In the genomic region with DNA sequence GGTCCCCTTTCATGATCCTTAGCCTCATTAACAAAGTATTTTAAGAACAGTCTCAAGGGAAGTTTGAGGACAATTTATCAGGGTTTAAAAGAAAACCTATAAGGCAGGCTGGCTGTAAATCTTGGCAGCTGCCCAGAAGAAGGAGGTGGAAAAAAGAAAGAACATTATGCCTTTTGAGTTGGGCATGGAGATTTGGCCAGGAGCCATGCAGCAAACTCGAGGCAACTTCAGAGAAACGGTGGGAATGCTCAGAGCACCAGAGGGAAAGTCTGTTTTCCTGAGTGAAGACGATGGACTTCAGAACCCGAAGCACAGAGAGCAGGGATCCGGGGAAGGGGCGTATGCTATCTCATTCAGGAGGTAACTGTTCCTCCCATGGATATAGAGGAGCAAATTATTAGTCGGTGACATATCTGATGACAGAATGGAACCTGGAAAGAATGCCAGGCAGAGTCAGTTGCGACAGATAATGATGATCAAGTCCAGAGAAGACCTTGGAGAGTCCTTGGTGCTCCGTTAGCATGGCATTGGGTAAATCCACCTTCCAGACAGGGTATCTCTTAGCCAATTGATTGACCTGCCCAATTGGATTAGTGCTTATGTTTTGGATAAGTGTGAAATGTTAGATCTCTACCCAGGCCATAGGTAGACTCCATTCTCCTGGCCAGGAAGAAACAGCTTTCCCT, we compare ENCODE assay signal across 10 mouse cellular contexts.
A peak's percentile ranks its signal among the peaks of the same experiment; 100 is the strongest.
DNase-seq lines count a peak whose midpoint lies in the region; ATAC-seq and TF ChIP-seq lines count a peak whose summit lies in the region.
"Had no signal": no experiment of that assay in that cellular context is flagged by ENCODE, and none has a peak within 500 bp of the region (broad histone marks: within the 10 kb centered on the region; RNA-seq: fewer than 3 reads in every experiment).

No protein-coding gene starts in this region.

- TF ChIP-seq RAD21 in MEL (IDR thresholded peaks at IDR 0.05; ENCODE audit: low read depth, low read length) = no peak

- no peak for DNase-seq in heart, adult 18-20 months
- DNase-seq in MEL (ENCODE audit: low read depth, low spot score) = peak; percentile 6
- peak; percentile 69 for DNase-seq in brain, embryonic 14.5 days (ENCODE audit: low read depth)
- no peak for DNase-seq in layer of hippocampus, adult 9-11 months
- DNase-seq in thymus, postnatal 25 days = no peak
- DNase-seq: kidney, adult 9 months had no signal

- no peak for TF ChIP-seq CTCF in MEL (IDR thresholded peaks at IDR 0.05 in 2 of 3, conservative IDR thresholded peaks at IDR 0.05 in 1 of 3; ENCODE audit: control insufficient read depth in 1 of 3, insufficient read depth in 1 of 3, low read depth in 2 of 3, low read length in 3 of 3, poor library complexity in 1 of 3, severe bottlenecking in 1 of 3)
- no peak for TF ChIP-seq CTCF in brain, embryonic 14.5 days (IDR thresholded peaks at IDR 0.05; ENCODE audit: borderline replicate concordance, extremely low read depth, insufficient read depth, insufficient read length)

- no peaks in the 10 kb centered on the region for H3K79me2 ChIP-seq in MEL (ENCODE audit: control insufficient read depth, insufficient read depth, low read length, poor library complexity)

- peak overlapping the region; percentile 0 to 53; a peak in 3 of 4 replicates for H3K27ac ChIP-seq in heart, embryonic 14.5 days (replicated peaks in 1 of 2; ENCODE audit: control insufficient read depth in 1 of 2, insufficient read depth in 1 of 2, low read depth in 2 of 2, low read length in 2 of 2)
- H3K27ac ChIP-seq in MEL (ENCODE audit: control insufficient read depth, low read depth, low read length) = no peak overlapping the region
- H3K27ac ChIP-seq in forebrain, embryonic 13.5 days = no peak overlapping the region
- H3K27ac ChIP-seq: stomach, embryonic 15.5 days had no signal

- TF ChIP-seq POLR2A in MEL (IDR thresholded peaks at IDR 0.05; ENCODE audit: control insufficient read depth in 1 of 2, insufficient read depth in 1 of 2, low read depth in 1 of 2, low read length in 2 of 2, poor library complexity in 1 of 2) = no peak
- no peak for TF ChIP-seq POLR2A in brain, embryonic 14.5 days (IDR thresholded peaks at IDR 0.05; ENCODE audit: borderline replicate concordance, extremely low read depth, insufficient read depth, insufficient read length, poor library complexity, severe bottlenecking)

- H3K27me3 ChIP-seq in heart, embryonic 14.5 days (ENCODE audit: control insufficient read depth, insufficient read depth, low read length) = no peaks in the 10 kb centered on the region
- H3K27me3 ChIP-seq in MEL (ENCODE audit: control insufficient read depth in 1 of 2, insufficient read depth in 2 of 2, low read length in 2 of 2) = no peaks in the 10 kb centered on the region
- no peaks in the 10 kb centered on the region for H3K27me3 ChIP-seq in forebrain, embryonic 13.5 days
- H3K27me3 ChIP-seq: stomach, embryonic 15.5 days had no signal

- WGBS in heart, embryonic 14.5 days = 42% methylated on average over 9 of the region's 9 CpGs
- WGBS in forebrain, embryonic 13.5 days = 62% methylated on average over 9 of the region's 9 CpGs

- H3K4me3 ChIP-seq in heart, embryonic 14.5 days (ENCODE audit: control insufficient read depth in 1 of 2, insufficient read depth in 1 of 2, low read depth in 1 of 2, low read length in 2 of 2) = no peak overlapping the region
- H3K4me3 ChIP-seq in MEL (ENCODE audit: control insufficient read depth in 1 of 2, insufficient read depth in 1 of 2, low read depth in 2 of 2, low read length in 2 of 2) = no peak overlapping the region
- no peak overlapping the region for H3K4me3 ChIP-seq in forebrain, embryonic 13.5 days
- H3K4me3 ChIP-seq: stomach, embryonic 15.5 days had no signal

- ATAC-seq in heart, embryonic 14.5 days (ENCODE audit: insufficient number of reproducible peaks, insufficient read depth, low FRiP score, low read depth) = 0 out of 2 replicates have a peak, but pooled peaks have one; percentile 11
- 0 out of 2 replicates have a peak, but pooled peaks have one; percentile 7 for ATAC-seq in megakaryocyte-erythroid progenitor cell, adult 5-6 weeks (replicated peaks; ENCODE audit: low FRiP score, low TSS enrichment, poor library complexity, severe bottlenecking)
- ATAC-seq in forebrain, embryonic 13.5 days = no peak

- no peaks in the 10 kb centered on the region for H3K9me3 ChIP-seq in heart, embryonic 14.5 days (ENCODE audit: control insufficient read depth, low read length)
- no peaks in the 10 kb centered on the region for H3K9me3 ChIP-seq in MEL (replicated peaks; ENCODE audit: insufficient read depth, low read length)
- no peaks in the 10 kb centered on the region for H3K9me3 ChIP-seq in forebrain, embryonic 13.5 days (replicated peaks)
- H3K9me3 ChIP-seq: stomach, embryonic 15.5 days had no signal

- no peak overlapping the region for H3K9ac ChIP-seq in heart, embryonic 14.5 days (ENCODE audit: low read length)
- no peak overlapping the region for H3K9ac ChIP-seq in MEL (ENCODE audit: control insufficient read depth, low read depth, low read length, poor library complexity, severe bottlenecking)
- H3K9ac ChIP-seq in forebrain, embryonic 13.5 days = no peak overlapping the region
- H3K9ac ChIP-seq: stomach, embryonic 15.5 days had no signal

- no peaks in the 10 kb centered on the region for H3K36me3 ChIP-seq in heart, embryonic 14.5 days (ENCODE audit: control insufficient read depth, insufficient read depth, low read length)
- H3K36me3 ChIP-seq in MEL (ENCODE audit: control insufficient read depth in 1 of 2, insufficient read depth in 2 of 2, low read length in 2 of 2) = peaks cover 0 to 9% of the 10 kb centered on the region in 2 experiments; a peak in 2 of 4 replicates
- H3K36me3 ChIP-seq in forebrain, embryonic 13.5 days (ENCODE audit: poor library complexity, severe bottlenecking) = no peaks in the 10 kb centered on the region
- H3K36me3 ChIP-seq: stomach, embryonic 15.5 days had no signal

- peaks cover 15 to 19% of the 10 kb centered on the region in 2 experiments for H3K4me1 ChIP-seq in heart, embryonic 14.5 days (ENCODE audit: control insufficient read depth in 2 of 2, insufficient read depth in 2 of 2, low read length in 2 of 2)
- H3K4me1 ChIP-seq in MEL (ENCODE audit: control insufficient read depth in 1 of 2, insufficient read depth in 2 of 2, low read length in 2 of 2) = peaks cover 4 to 8% of the 10 kb centered on the region in 2 experiments; a peak in 3 of 4 replicates
- peaks cover 13% of the 10 kb centered on the region for H3K4me1 ChIP-seq in forebrain, embryonic 13.5 days
- H3K4me1 ChIP-seq: stomach, embryonic 15.5 days had no signal

- no peak for TF ChIP-seq EP300 in MEL (IDR thresholded peaks at IDR 0.05; ENCODE audit: low read depth in 1 of 2, low read length in 2 of 2)

- no peak overlapping the region for H3K4me2 ChIP-seq in heart, embryonic 14.5 days (ENCODE audit: low read length)
- no peak overlapping the region for H3K4me2 ChIP-seq in forebrain, embryonic 13.5 days
- H3K4me2 ChIP-seq: stomach, embryonic 15.5 days had no signal

TF ChIP-seq in MEL, 35 proteins besides CTCF, POLR2A, EP300 and RAD21:
- no peak for TF ChIP-seq CHD1 (IDR thresholded peaks at IDR 0.05; ENCODE audit: low read depth, low read length)
- no peak for TF ChIP-seq USF2 (IDR thresholded peaks at IDR 0.05; ENCODE audit: borderline replicate concordance in 1 of 2, insufficient read depth in 1 of 2, low read depth in 1 of 2, low read length in 2 of 2)
- no peak for TF ChIP-seq TBP (IDR thresholded peaks at IDR 0.05; ENCODE audit: low read depth, low read length)
- TF ChIP-seq CHD2 (IDR thresholded peaks at IDR 0.05; ENCODE audit: low read length) = no peak
- TF ChIP-seq ZC3H11A (IDR thresholded peaks at IDR 0.05; ENCODE audit: low read depth, low read length) = no peak

Comparison
In these comparisons a context has a peak if more than half of its experiments do, and no peak if none do; other contexts are left out.
1. H3K27ac ChIP-seq: peak in heart, embryonic 14.5 days (2 of 2); none in MEL (single experiment) and forebrain, embryonic 13.5 days (single experiment).
2. DNase-seq: peak in MEL (single experiment) and brain, embryonic 14.5 days (single experiment); none in heart, adult 18-20 months (0 of 2), layer of hippocampus, adult 9-11 months (single experiment) and thymus, postnatal 25 days (single experiment).